Mouse (Mus musculus): ENCODE data around the gene Cblb. TPM values are rescaled to one million over a fixed set of nuclear protein-coding genes. Genes with fewer than 3 reads are reported as not detected.
A peak's percentile ranks its signal among the peaks of the same experiment; 100 is the strongest.

Cblb gene
- total RNA-seq (2021), result 10 to 100 TPM; 18.7 to 20.6 TPM

DNA sequence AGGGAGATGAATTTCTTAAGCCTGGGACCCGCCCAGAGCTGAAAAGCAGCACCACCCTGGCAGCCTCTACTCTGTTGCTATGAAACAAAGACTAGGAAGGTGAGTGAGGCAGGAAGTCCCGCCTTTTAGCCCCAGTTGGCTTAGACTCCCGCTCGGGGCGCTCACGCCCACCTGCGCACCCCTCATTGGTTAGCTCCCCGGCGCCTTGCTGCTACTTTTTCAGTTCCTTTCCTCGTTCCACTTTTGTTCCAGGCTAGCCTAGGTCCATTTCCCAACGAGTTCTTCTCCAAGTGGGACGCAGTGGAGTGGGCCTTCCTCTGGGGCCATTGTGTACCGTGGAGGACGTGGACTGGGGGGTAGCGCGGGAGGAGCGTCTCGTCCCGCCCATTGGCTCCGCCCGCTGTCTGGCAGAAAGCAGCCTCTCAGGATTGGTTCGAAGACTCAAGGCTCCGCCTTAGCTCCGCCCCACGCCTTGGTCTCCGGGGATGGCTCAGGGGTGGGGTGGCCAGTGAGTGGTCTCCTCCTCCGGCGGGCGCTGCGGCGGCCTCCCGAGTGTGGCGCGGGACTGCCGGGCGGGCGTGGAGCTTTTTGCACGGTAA is at the start of gene Cblb:
Gene Cblb, plus strand, starts transcription at position 135 of the 599 bp plus-strand sequence.
- intact Hi-C loops (cut with DNase I), result loop anchor here (5.0 to 10.0 kb wide), 4 partner anchors 106 to 1186 kb away; no protein-coding TSS in a partner anchor
- peak; percentile 96 to 98 for DNase-seq (ENCODE audit: low spot score in 2 of 2)

DNA sequence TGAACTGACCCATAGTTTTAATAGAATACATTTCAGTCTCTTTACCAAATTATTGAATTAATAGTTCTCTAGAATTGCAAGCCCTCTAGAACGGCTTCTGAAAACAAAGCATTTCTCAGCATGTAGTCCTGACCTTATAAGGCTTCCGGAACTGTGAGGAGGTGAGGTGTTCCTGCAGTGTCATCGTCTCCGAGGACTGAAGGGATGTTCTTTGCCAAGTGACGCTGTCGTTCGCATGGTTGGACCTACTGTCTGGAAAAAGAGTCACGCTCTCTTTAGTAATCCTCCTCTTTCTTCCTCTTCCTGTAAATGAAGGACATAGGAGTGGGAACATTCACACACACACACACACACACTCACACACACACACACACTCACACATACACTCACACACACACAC is 45.6 kb upstream of the Cblb start:
- intact Hi-C loops (cut with DNase I), result no loop called here
- DNase-seq (ENCODE audit: low spot score in 2 of 2), result peak in 1 of 2 experiments; percentile 7

DNA sequence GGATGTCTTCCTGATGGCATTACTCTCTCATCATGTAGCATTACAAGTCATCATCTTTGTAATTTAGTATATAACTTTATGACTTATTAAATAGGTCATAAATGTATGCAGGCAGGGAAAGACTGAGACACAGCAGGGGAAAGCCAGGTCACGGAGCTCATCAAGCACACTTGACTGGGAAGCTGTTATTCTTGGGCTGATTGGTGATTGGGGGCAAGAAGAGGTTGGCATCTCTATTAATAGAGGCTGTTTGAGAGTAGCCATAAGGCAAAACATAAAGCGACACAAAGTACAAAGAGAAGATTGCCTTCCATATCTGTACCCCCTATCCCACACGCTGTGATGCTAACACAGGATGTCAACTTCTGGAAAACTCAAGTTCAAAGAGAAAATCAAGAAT is 44.8 kb upstream of the Cblb start:
- intact Hi-C loops (cut with DNase I), result no loop called here
- DNase-seq (ENCODE audit: low spot score in 2 of 2), result no peak

DNA sequence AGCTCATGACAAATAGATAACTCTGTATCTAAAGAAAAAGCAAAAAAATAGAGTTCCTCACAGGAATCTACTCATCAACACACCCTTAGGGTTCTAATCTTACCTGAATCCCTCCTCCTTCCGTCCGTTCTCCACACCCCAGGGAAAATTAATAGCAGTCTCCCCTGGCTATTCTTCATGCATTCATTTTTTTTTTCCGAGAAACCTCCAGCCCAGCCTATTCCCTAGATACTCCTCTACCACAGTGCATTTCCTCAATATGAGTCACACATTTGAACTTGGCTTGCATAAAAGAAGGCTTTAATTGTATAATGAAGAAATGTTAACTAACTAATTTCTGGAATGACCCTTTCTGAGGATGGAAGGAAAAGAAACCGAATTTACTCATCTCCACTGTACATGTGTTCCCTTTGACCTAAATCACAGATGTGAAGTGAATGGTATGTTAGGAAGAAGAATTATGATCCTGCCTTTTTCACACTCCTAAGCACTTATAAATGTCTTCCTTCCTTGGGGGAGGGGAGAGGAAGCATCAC is 43.9 kb upstream of the Cblb start:
- intact Hi-C loops (cut with DNase I), result no loop called here
- DNase-seq (ENCODE audit: low spot score in 2 of 2), result no peak

DNA sequence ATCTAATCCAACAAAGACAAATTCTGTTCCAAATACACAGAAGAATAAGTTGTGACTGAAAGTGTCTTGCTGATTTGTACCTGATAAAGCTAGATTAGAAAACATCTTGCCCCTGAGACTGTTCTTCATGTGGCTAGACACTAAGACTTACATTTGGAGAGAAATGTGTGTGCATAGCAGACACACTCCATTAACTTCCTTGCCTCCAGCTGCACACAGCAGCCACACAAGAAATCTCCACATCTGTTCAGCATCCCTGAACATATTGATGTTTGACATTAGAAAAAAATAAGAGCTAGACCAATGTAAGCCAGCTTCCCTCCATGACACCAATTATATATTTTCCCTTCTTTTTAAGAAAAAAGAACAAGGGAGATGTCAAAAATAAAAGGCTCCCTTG is 43.0 kb upstream of the Cblb start:
- intact Hi-C loops (cut with DNase I), result no loop called here
- DNase-seq (ENCODE audit: low spot score in 2 of 2), result no peak

DNA sequence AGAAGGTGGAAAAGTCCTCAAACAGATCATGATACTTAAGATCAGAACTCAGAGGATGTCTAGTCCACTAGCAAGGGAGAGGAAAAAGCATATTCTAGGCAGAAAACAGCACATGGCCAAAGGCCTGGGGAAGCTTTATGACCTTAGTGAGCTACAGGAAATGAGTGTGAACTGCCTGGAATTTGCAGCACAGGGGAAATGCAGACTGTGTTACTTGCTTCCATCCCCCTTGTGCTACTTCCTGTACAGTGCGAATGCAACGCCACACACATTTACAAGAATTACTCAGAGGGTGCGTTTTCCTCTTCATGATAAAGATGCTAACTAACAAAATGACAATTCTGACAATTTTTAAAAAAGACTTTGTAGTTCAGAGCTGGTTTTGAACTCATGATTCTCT is 41.8 kb upstream of the Cblb start:
- intact Hi-C loops (cut with DNase I), result no loop called here
- DNase-seq (ENCODE audit: low spot score in 2 of 2), result no peak

DNA sequence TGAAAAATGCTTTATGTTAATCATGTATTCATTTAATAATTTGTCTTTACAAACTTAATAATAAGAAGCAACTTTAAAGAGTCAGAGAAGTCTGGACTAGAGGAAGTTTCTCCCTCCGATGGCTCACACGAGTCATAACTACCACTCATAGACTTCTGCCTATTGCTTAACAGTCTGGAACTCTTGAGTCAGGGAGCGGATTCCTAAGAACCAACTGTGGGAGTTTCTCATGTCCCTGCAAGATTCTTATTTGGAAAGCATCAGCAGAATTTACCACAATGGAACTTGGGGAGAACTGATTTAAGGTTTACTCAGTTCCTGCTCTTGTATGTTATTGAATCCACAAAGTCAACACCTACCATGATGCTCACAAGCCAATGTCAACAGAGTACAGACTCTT is 31.0 kb upstream of the Cblb start:
- no peak for DNase-seq (ENCODE audit: low spot score in 2 of 2)
- intact Hi-C loops (cut with DNase I), result no loop called here

DNA sequence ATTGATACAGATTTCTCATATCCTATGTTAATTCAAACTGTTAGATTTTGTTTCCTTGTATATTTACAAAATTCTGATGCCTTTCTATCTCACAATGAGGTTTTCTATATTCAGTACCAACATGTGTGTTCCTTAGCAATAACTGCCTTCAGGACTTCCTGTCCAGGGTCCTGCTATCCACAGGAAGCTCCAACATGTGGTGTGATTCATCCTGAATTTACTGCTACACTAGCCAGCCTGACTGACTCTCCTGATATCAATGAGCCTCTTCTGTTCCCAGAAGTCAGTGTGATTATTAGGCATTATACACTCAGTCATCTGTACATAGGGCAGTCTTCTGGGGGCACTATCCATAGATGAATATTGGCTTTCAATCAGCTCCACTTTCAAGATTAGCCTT is 30.2 kb upstream of the Cblb start:
- no peak for DNase-seq (ENCODE audit: low spot score in 2 of 2)
- intact Hi-C loops (cut with DNase I), result no loop called here

DNA sequence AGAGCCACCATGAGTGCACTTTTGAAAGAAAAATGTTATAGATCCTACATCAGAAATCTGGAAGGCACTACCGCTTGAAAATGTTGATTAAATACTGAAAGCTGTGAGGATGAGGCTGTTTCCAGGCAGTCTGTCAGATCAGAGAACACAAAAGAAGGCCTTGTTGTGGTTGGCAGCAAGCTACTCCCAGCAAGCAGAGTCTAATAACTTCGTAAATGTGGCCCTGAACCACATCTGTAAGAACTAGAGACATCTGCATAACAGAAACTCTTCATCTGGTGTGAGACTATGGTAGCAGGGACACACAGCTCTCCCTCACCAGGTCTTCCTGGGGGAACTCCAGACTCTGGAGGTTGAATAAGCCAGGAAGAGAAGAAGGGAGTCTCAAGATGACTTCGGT is 24.0 kb upstream of the Cblb start:
- intact Hi-C loops (cut with DNase I), result no loop called here
- no peak for DNase-seq (ENCODE audit: low spot score in 2 of 2)

DNA sequence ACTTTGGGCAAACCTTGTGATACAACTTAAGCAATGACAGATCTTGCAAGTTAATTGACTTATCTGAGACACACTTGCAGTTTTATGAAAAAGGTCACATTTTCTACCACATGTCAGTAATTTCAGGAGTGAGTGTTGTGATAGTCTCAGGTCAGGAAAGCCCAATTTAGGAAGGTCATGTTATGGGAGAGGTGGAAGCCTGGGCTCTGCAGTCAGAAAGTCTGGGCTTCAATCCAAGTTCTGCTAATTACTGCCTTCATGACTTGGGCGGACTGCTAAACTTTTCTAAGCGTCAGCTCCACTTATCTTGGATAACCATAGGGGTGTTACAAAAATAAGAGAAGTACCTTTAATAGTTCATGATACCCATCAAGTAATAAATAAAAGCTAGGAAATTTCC is 22.6 kb upstream of the Cblb start:
- intact Hi-C loops (cut with DNase I), result no loop called here

DNA sequence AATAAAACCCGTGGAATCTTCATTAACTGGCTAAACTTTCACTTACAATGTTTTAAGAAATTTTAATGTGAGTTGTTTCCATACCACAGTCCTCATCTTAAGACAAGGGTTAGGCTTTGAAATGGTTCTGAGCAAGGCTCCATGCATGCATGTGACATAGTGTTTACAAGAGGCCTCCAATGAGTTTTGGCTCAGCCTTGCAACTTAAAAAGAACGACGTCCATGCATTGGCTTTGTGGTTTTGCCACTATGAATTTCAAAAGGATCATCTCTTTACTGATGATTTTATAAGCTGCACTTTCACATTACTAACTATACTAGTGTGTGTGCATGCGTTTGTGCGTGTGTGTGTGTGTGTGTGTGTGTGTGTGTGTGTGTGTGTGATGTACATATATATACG is 21.6 kb upstream of the Cblb start:
- no peak for DNase-seq (ENCODE audit: low spot score in 2 of 2)
- intact Hi-C loops (cut with DNase I), result no loop called here

More for the DNA sequence above, 22.6 kb upstream of the Cblb start:
- no peak for DNase-seq (ENCODE audit: low spot score in 2 of 2)

DNA sequence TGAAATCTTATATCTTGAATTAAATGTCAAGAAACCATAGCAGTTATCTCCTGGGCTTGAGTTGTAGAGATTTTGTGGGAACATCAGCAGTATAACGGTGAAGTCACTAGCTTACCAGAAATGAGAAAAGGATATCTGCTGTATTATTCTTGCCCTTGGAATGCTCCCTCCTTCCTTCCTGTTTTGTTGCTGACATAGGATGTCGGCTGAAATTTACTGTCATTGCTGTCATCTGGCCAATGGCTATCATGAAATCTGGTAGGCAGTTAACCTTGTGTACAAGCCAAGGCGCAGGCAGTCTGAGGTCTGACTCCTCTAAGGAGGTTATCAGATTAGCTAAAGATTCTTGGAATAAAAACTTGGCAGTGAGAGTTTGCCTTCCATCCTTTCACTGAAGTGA is 18.0 kb upstream of the Cblb start:
- intact Hi-C loops (cut with DNase I), result no loop called here
- DNase-seq (ENCODE audit: low spot score in 2 of 2), result no peak

DNA sequence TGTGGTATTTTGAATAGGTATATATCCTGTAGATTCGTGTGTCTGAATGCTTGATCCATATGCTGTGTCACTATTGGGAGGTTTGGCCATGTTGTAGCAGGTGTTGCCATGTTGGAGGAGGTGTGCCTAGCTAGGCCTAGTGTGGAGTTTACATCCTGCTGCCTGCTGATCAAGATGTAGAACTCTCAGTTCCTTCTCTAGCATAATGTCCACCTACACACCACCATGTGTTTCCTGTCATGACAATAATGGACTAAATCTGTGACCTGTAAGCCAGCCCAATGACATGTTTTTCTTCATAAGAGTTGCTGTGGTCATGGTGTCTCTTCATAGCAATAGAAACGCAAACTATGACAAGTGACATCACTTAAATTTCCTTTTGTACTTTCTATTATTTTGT is 17.2 kb upstream of the Cblb start:
- intact Hi-C loops (cut with DNase I), result no loop called here
- no peak for DNase-seq (ENCODE audit: low spot score in 2 of 2)

DNA sequence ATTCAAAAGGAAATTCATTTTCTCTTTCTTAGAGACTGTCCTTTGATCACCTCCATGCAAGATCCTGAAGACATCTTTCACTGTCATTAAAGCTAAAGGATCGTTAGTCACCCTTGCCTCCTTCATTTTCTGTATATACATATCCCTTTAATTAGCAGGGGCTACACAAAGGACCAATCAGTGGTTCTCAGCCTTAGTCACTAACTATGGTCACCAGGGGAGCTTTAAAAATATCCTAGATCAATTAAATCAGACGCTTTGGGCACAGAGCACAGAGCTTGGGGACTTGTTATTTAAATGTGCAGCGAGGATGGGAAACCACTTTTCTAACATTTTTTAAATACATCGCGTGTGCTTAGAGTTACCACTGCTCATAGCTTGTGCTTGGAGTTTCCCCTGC is 7.6 kb upstream of the Cblb start:
- no peak for DNase-seq (ENCODE audit: low spot score in 2 of 2)
- intact Hi-C loops (cut with DNase I), result no loop called here

DNA sequence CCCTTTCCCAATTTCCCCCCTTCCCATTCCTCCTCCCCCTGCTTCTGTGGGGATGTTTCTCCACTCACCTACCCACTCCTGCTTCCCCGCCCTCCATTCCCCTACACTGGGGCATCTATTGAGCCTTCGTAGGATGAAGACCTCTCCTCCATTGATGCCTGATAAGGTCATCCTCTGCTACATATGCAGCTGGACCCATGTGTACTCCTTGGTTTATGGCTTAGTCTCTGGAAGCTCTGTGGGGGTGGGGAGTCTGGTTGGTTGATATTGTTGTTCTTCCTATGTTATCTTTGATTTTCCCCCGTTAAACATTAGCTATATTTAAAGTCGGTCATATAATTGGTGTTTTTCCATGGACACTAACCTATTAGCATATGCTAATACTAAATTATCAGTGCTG is 3.7 kb upstream of the Cblb start:
- DNase-seq (ENCODE audit: low spot score in 2 of 2), result no peak
- intact Hi-C loops (cut with DNase I), result no loop called here

DNA sequence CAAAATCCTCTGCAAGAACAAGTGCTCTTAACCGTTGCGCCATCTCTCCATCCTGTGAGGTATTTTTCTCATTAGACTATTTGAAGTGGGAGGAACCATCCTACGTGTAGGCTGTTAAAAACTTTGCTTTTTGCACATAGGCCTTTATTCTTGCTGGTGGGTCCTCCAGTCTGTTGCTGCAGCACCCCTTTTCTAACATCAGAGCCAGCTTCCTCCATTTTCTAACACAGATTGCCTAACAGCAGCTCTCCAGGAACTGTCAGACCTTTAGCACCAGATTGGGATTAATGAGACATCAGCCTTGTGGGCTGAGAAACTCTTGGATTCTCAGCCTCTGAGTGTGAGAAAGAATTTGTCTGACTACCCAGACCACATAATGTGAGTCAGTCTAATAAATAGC is 2.0 kb upstream of the Cblb start:
- no peak for DNase-seq (ENCODE audit: low spot score in 2 of 2)
- intact Hi-C loops (cut with DNase I), result no loop called here

DNA sequence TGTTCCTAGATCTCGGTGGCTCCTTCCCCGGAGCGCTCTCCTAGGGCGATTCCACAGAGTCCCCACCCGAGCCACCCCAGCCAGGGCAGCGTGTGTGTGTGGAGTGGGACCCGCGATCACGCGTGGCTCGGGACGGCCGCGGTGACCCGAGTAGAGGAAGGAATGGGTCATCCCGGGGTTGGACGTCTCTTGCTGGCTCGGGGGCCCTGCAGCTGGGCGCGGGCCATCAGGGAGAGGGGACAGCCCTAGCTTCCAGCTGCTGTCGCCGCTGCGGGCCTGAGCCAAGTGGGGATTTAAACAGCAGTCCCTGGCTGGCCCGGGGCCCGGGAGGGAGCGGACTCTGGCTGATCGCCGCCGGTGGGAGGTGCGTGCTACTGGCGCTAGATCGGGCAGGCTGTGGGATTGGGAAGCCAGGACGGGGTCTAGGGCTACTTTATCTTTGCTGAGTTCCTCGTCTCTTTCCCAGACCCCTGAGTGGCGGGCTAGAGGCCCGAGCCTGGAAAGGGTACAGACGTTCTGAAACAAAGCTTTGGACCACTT is 757 bp downstream of the Cblb start:
- intact Hi-C loops (cut with DNase I), result loop anchor here (5.0 to 10.0 kb wide), 4 partner anchors 106 to 1187 kb away; no protein-coding TSS in a partner anchor
- peak; percentile 80 to 83 for DNase-seq (ENCODE audit: low spot score in 2 of 2)

DNA sequence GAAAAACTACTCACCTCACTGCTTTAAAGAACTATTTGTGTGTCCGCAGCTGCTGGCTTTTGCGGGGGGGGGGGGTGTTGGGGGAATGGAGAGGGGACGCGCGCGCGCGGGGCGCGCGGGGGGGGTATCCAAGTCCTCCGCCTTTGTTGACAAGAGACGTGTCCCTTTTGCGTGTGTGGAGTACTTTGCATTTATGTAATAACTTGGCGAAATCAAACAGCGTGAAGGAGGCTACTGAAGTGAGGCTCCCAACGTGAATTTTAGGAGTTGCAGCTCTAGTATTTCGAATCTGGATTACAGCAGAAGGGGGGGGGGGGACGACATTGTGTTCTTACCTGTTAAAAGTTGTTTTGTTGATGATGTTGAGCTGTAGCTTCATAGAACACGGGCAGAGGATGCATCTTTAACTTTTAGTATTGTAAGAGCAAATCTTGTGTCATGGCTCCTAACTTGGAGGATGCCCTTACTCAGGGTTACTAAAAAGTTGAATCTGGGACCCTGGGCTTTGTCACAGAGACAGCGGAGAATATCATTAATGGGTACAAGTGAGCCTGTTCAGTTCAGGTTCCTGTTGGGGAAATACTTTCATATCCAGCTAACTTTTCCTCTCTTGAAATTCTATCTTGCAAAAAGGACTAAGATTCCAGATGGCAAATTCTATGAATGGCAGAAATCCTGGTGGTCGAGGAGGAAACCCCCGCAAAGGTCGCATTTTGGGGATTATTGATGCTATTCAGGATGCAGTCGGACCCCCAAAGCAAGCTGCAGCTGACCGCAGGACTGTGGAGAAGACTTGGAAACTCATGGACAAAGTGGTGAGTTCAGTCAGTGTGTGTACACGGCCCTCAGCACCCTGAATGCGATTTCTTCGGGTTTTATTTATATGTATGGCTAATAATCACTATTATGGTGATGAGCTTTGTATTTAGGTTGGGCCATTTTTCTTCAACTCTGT is 1.6 kb downstream of the Cblb start:
- intact Hi-C loops (cut with DNase I), result loop anchor here (5.0 to 10.0 kb wide), 4 partner anchors 105 to 1188 kb away; no protein-coding TSS in a partner anchor
- no peak for DNase-seq (ENCODE audit: low spot score in 2 of 2)

DNA sequence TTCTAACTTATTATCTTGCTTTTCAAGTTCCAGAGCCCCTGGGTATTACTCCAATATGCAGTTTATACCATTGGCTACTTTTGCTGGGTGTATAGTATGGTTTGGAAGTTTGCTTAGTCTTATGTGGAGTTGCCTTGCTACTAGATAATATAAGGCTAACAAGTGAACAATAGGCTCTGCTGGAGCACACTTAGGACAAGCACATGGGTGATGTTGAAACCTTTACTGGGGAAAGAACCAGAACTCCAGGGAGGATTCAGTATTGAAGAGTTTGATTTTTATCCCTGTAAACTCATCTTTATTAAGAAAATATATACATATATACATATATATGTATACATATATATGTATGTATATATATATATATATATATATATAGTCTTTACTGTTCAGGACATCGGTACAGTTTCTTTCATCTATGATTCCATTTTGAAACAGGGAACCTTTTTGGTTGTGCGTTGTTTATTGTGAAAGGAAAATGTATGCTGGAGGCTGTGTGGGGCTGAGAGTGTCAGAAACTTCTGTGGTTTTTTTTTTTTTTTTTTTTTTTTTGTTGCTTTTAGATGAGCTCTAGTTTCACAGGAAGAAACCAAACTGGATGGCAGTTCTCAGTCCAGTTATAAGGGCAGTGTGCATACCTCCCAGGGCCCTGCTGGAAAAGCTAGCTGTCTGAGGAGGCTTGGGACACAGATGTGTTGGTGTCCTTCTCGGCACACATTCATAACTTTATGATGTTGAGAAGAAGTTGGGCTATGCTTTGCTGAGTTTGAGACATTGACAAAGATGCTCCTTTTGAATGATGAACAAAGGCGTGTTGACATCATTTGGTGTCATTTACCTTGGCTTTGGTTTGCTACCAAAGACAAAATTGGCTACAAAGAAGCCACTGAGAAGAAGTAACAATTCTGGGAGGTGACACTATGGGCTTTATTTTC is 2.6 kb downstream of the Cblb start:
- DNase-seq (ENCODE audit: low spot score in 2 of 2), result no peak
- intact Hi-C loops (cut with DNase I), result loop anchor here (5.0 to 10.0 kb wide), 4 partner anchors 104 to 1189 kb away; no protein-coding TSS in a partner anchor

All from left cerebral cortex, postnatal 25 days (tissue).